Mouse (Mus musculus) heart, embryonic 11.5 days (tissue): Measurements from ENCODE around the gene Fgfrl1. TPM values are rescaled to one million over a fixed set of nuclear protein-coding genes. Genes with fewer than 3 reads are reported as not detected.

Source experiments
- ATAC-seq: fragments of 200-750 bp; cut with Nextera tagmentation; replicated peaks from 2 replicates; pipeline ENCODE4 v1.8.0; 2017; ENCODE audit warnings: moderate library complexity; ENCODE audit not compliant: insufficient number of reproducible peaks, low FRiP score, low TSS enrichment
- H3K27ac ChIP-seq: fragments of 300-500 bp; sonication (generic); 2 replicates; pipeline ENCODE4 v1.5.1; 2014; ENCODE audit warnings: mild to moderate bottlenecking, low read depth, low read length
- H3K27me3 ChIP-seq: fragments of 300-500 bp; sonication (generic); 2 replicates; pipeline ENCODE4 v1.6.1; 2014; ENCODE audit warnings: mild to moderate bottlenecking, low read length, mixed read lengths; ENCODE audit not compliant: control insufficient read depth, insufficient read depth
- H3K36me3 ChIP-seq: fragments of 300-500 bp; sonication (generic); 2 replicates; pipeline ENCODE4 v1.6.1; 2014; ENCODE audit warnings: mild to moderate bottlenecking, low read length, moderate library complexity, mixed read lengths; ENCODE audit not compliant: control insufficient read depth, insufficient read depth
- H3K4me1 ChIP-seq: fragments of 300-500 bp; sonication (generic); 2 replicates; pipeline ENCODE4 v1.6.1; 2014; ENCODE audit warnings: low read length; ENCODE audit not compliant: control insufficient read depth, insufficient read depth
- H3K4me2 ChIP-seq: fragments of 300-500 bp; sonication (generic); 2 replicates; pipeline ENCODE4 v1.6.1; 2014; ENCODE audit warnings: mild to moderate bottlenecking, moderate library complexity
- H3K4me3 ChIP-seq: fragments of 300-500 bp; sonication (generic); 2 replicates; pipeline ENCODE4 v1.5.1; 2014; ENCODE audit warnings: low read depth, low read length
- H3K9ac ChIP-seq: fragments of 300-500 bp; sonication (generic); 2 replicates; pipeline ENCODE4 v1.6.1; 2014; ENCODE audit warnings: mild to moderate bottlenecking, low read depth, low read length, moderate library complexity
- H3K9me3 ChIP-seq: fragments of 300-500 bp; sonication (generic); replicated peaks from 2 replicates; pipeline ENCODE4 v1.6.1; 2016; ENCODE audit warnings: low read length; ENCODE audit not compliant: control insufficient read depth
- WGBS: fragments of 180-500 bp; shearing (Covaris S2); extraction: QIAGEN DNeasy Blood & Tissue Kit; methylation state at CpG from one replicate; pipeline ENCODE4 v1.1.7; 2014; ENCODE audit not compliant: insufficient replicate concordance; 5-methylcytosine and 5-hydroxymethylcytosine counted together
- polyA plus RNA-seq: library from polyadenylated mRNA; unstranded; fragments of >200 nt; fragmentation: Nextera tagmentation; extraction: Ambion mirVana; gene quantifications from 2 replicates; pipeline ENCODE4 v1.2.1, GENCODE M21; 2014

The Fgfrl1 gene
- polyA plus RNA-seq, 1 experiment from 2014 or later = 28.0 TPM

- no peaks in the 10 kb centered on the region for H3K36me3 ChIP-seq
- no peak overlapping the region for H3K4me3 ChIP-seq
- peaks cover 17% of the 10 kb centered on the region for H3K4me1 ChIP-seq
- whole genome bisulfite sequencing = 52% methylated on average over 3 of the region's 3 CpGs
- H3K9ac ChIP-seq = no peak overlapping the region
- H3K9me3 ChIP-seq = no peaks in the 10 kb centered on the region
- no peak overlapping the region for H3K4me2 ChIP-seq
- no peaks in the 10 kb centered on the region for H3K27me3 ChIP-seq
- no peak overlapping the region for H3K27ac ChIP-seq
- ATAC-seq = no peak
Measured at GRCm38 (mm10) chr5:108679909-108680308, 12.3 kb upstream of the Fgfrl1 start.

- no peaks in the 10 kb centered on the region for H3K9me3 ChIP-seq
- H3K9ac ChIP-seq = no peak overlapping the region
- H3K27me3 ChIP-seq = no peaks in the 10 kb centered on the region
- 92% methylated on average over 6 of the region's 6 CpGs for WGBS
- no peak for ATAC-seq
- no peaks in the 10 kb centered on the region for H3K36me3 ChIP-seq
- H3K4me3 ChIP-seq = no peak overlapping the region
- H3K27ac ChIP-seq = no peak overlapping the region
- H3K4me1 ChIP-seq = peaks cover 17% of the 10 kb centered on the region
- no peak overlapping the region for H3K4me2 ChIP-seq
Measured at GRCm38 (mm10) chr5:108680871-108681270, 11.3 kb upstream of the Fgfrl1 start.

GRCm38 (mm10) chr5:108689091-108689490 lies 3.1 kb upstream of the Fgfrl1 start:
- Histone ChIP-seq H3K4me1 (no peaks in the 10 kb centered on the region; the same call in 1 of the 2 replicates), H3K9me3 (no peaks in the 10 kb centered on the region), H3K4me3 (no peak overlapping the region), H3K4me2 (no peak overlapping the region), H3K36me3 (no peaks in the 10 kb centered on the region), H3K27me3 (0 out of 2 replicates have a peak, but pooled peaks cover 3% of the 10 kb centered on the region), H3K27ac (no peak overlapping the region), H3K9ac (no peak overlapping the region)
- no peak for ATAC-seq
- WGBS = 70% methylated on average over 5 of the region's 5 CpGs

GRCm38 (mm10) chr5:108691152-108691551 lies 1.0 kb upstream of the Fgfrl1 start:
- 58% methylated on average over 4 of the region's 4 CpGs for WGBS
- Histone ChIP-seq H3K27me3 (0 out of 2 replicates have a peak, but pooled peaks cover 3% of the 10 kb centered on the region), H3K9me3 (no peaks in the 10 kb centered on the region), H3K27ac (no peak overlapping the region), H3K4me2 (no peak overlapping the region), H3K36me3 (no peaks in the 10 kb centered on the region), H3K4me3 (no peak overlapping the region), H3K4me1 (peaks cover 12% of the 10 kb centered on the region), H3K9ac (no peak overlapping the region)
- no peak for ATAC-seq

GRCm38 (mm10) chr5:108693872-108694288 lies 1.7 kb downstream of the Fgfrl1 start:
- H3K27ac ChIP-seq = 0 out of 2 replicates have a peak overlapping the region, but pooled peaks have one; percentile 71
- H3K4me2 ChIP-seq = peak overlapping the region; percentile 77
- H3K27me3 ChIP-seq = 0 out of 2 replicates have a peak, but pooled peaks cover 3% of the 10 kb centered on the region
- H3K9ac ChIP-seq = peak overlapping the region; percentile 79; the same call in 1 of the 2 replicates
- ATAC-seq = peak; percentile 93
- peaks cover 24% of the 10 kb centered on the region for H3K4me1 ChIP-seq
- no peaks in the 10 kb centered on the region for H3K9me3 ChIP-seq
- WGBS = 1% methylated on average over 28 of the region's 43 CpGs
- peaks cover 5% of the 10 kb centered on the region; the same call in 1 of the 2 replicates for H3K36me3 ChIP-seq
- H3K4me3 ChIP-seq = peak overlapping the region; percentile 86

GRCm38 (mm10) chr5:108694352-108695261 lies 2.4 kb downstream of the Fgfrl1 start:
- H3K27me3 ChIP-seq = 0 out of 2 replicates have a peak, but pooled peaks cover 3% of the 10 kb centered on the region
- H3K36me3 ChIP-seq = peaks cover 5% of the 10 kb centered on the region; the same call in 1 of the 2 replicates
- peak overlapping the region; percentile 71 for H3K27ac ChIP-seq
- H3K4me3 ChIP-seq = peak overlapping the region; percentile 86
- WGBS = under 1% methylated on average over 84 of the region's 99 CpGs
- peak; percentile 68 for ATAC-seq
- H3K4me1 ChIP-seq = peaks cover 28% of the 10 kb centered on the region
- H3K4me2 ChIP-seq = peak overlapping the region; percentile 77
- no peaks in the 10 kb centered on the region for H3K9me3 ChIP-seq
- peak overlapping the region; percentile 79 for H3K9ac ChIP-seq

- ATAC-seq = no peak
- Histone ChIP-seq H3K4me2 (peak overlapping the region; percentile 77), H3K4me3 (peak overlapping the region; percentile 86; the same call in 1 of the 2 replicates), H3K9ac (no peak overlapping the region), H3K27me3 (0 out of 2 replicates have a peak, but pooled peaks cover 3% of the 10 kb centered on the region), H3K36me3 (peaks cover 5% of the 10 kb centered on the region; the same call in 1 of the 2 replicates), H3K9me3 (no peaks in the 10 kb centered on the region), H3K4me1 (peaks cover 40% of the 10 kb centered on the region), H3K27ac (no peak overlapping the region)
- 94% methylated on average over 12 of the region's 12 CpGs for WGBS
Measured at GRCm38 (mm10) chr5:108695861-108696260, 3.7 kb downstream of the Fgfrl1 start.

- Histone ChIP-seq H3K9me3 (no peaks in the 10 kb centered on the region), H3K9ac (0 out of 2 replicates have a peak overlapping the region, but pooled peaks have one; percentile 10), H3K27ac (no peak overlapping the region), H3K27me3 (0 out of 2 replicates have a peak, but pooled peaks cover 3% of the 10 kb centered on the region), H3K36me3 (peaks cover 5% of the 10 kb centered on the region; the same call in 1 of the 2 replicates), H3K4me2 (peak overlapping the region; percentile 29; the same call in 1 of the 2 replicates), H3K4me1 (peaks cover 46% of the 10 kb centered on the region), H3K4me3 (no peak overlapping the region)
- 82% methylated on average over 3 of the region's 3 CpGs for WGBS
- no peak for ATAC-seq
Measured at GRCm38 (mm10) chr5:108696542-108696941, 4.4 kb downstream of the Fgfrl1 start.
